Comparison of ENCODE assay signal across 8 mouse cellular contexts in genomic region chr17:66417329-66417728, GRCm38 (mm10). TPM values are rescaled to one million over a fixed set of nuclear protein-coding genes. Genes with fewer than 3 reads are reported as not detected.
A peak's percentile ranks its signal among the peaks of the same experiment; 100 is the strongest.
DNase-seq lines count a peak whose midpoint lies in the region; ATAC-seq and TF ChIP-seq lines count a peak whose summit lies in the region.

No protein-coding gene starts in this region.

- peak overlapping the region; percentile 53 for H3K4me2 ChIP-seq in forebrain, embryonic 12.5 days
- H3K4me2 ChIP-seq in intestine, embryonic 16.5 days (ENCODE audit: low read depth, low read length): peak overlapping the region; percentile 40
- H3K4me2 ChIP-seq in neural tube, embryonic 14.5 days (ENCODE audit: low read depth, low read length): peak overlapping the region; percentile 37

- no peak for DNase-seq in layer of hippocampus, adult 2 months (ENCODE audit: low spot score in 2 of 2)
- no peak for DNase-seq in layer of hippocampus, adult 8-10 months (ENCODE audit: low spot score in 2 of 2)
- no peak for DNase-seq in spleen, postnatal 14 days (ENCODE audit: low spot score in 2 of 2)
- no peak for DNase-seq in thymus, postnatal 14 days

- H3K27ac ChIP-seq in layer of hippocampus, adult 2 months: peak overlapping the region; percentile 29
- H3K27ac ChIP-seq in forebrain, embryonic 12.5 days: peak overlapping the region; percentile 80
- no peak overlapping the region for H3K27ac ChIP-seq in intestine, embryonic 16.5 days (ENCODE audit: low read length)
- H3K27ac ChIP-seq in neural tube, embryonic 14.5 days (ENCODE audit: low read depth, low read length): peak overlapping the region; percentile 80

- ATAC-seq in forebrain, embryonic 12.5 days (ENCODE audit: low FRiP score): peak; percentile 74; the same call in 1 of the 2 replicates
- ATAC-seq in intestine, embryonic 16.5 days: no peak
- ATAC-seq in neural tube, embryonic 14.5 days (ENCODE audit: low read depth): peak; percentile 59
- ATAC-seq in megakaryocyte progenitor cell, adult 5-6 weeks (replicated peaks; ENCODE audit: poor library complexity): no peak

- no peak overlapping the region; the same call in 1 of the 2 replicates for H3K9ac ChIP-seq in forebrain, embryonic 12.5 days
- no peak overlapping the region for H3K9ac ChIP-seq in intestine, embryonic 16.5 days (ENCODE audit: low read depth, low read length)
- H3K9ac ChIP-seq in neural tube, embryonic 14.5 days (replicated peaks; ENCODE audit: low read depth, low read length): peak overlapping the region; percentile 2; the same call in 1 of the 2 replicates

- no peaks in the 10 kb centered on the region for H3K36me3 ChIP-seq in forebrain, embryonic 12.5 days (replicated peaks)
- no peaks in the 10 kb centered on the region for H3K36me3 ChIP-seq in intestine, embryonic 16.5 days (ENCODE audit: control insufficient read depth, insufficient read depth, low read length)
- no peaks in the 10 kb centered on the region for H3K36me3 ChIP-seq in neural tube, embryonic 14.5 days (ENCODE audit: control insufficient read depth, insufficient read depth, low read length)

- H3K27me3 ChIP-seq in forebrain, embryonic 12.5 days: peaks cover 28% of the 10 kb centered on the region
- H3K27me3 ChIP-seq in intestine, embryonic 16.5 days (replicated peaks; ENCODE audit: control insufficient read depth, insufficient read depth, low read length): no peaks in the 10 kb centered on the region
- no peaks in the 10 kb centered on the region for H3K27me3 ChIP-seq in neural tube, embryonic 14.5 days (ENCODE audit: control insufficient read depth, insufficient read depth, low read length)

- peaks cover 46% of the 10 kb centered on the region for H3K4me1 ChIP-seq in forebrain, embryonic 12.5 days
- H3K4me1 ChIP-seq in intestine, embryonic 16.5 days (ENCODE audit: control insufficient read depth, insufficient read depth, low read length): peaks cover 11% of the 10 kb centered on the region
- H3K4me1 ChIP-seq in neural tube, embryonic 14.5 days (ENCODE audit: control insufficient read depth, insufficient read depth, low read length): peaks cover 35% of the 10 kb centered on the region

- no peaks in the 10 kb centered on the region for H3K9me3 ChIP-seq in forebrain, embryonic 12.5 days
- H3K9me3 ChIP-seq in intestine, embryonic 16.5 days (ENCODE audit: control insufficient read depth, low read length): no peaks in the 10 kb centered on the region
- H3K9me3 ChIP-seq in neural tube, embryonic 14.5 days (ENCODE audit: control insufficient read depth, low read length): no peaks in the 10 kb centered on the region

- WGBS in forebrain, embryonic 12.5 days: 14% methylated on average over 5 of the region's 5 CpGs
- 29% methylated on average over 5 of the region's 5 CpGs for WGBS in intestine, embryonic 16.5 days
- WGBS in neural tube, embryonic 14.5 days: 4% methylated on average over 5 of the region's 5 CpGs

- peak overlapping the region; percentile 49 for H3K4me3 ChIP-seq in layer of hippocampus, adult 2 months
- H3K4me3 ChIP-seq in forebrain, embryonic 12.5 days (replicated peaks): peak overlapping the region; percentile 17; the same call in 1 of the 2 replicates
- H3K4me3 ChIP-seq in intestine, embryonic 16.5 days (ENCODE audit: low read length): peak overlapping the region; percentile 31; the same call in 1 of the 2 replicates
- no peak overlapping the region; the same call in 1 of the 2 replicates for H3K4me3 ChIP-seq in neural tube, embryonic 14.5 days (ENCODE audit: low read depth, low read length)

- no peak for TF ChIP-seq CTCF in layer of hippocampus, adult 2 months (conservative IDR thresholded peaks at IDR 0.05)

RNA-seq across cellular contexts. Expression of gene Mtcl1, which starts 32.2 kb away (rescaled TPM):
- total RNA-seq in layer of hippocampus, adult 2 months (2021): 10 to 100 TPM; 31.7 to 44.8 TPM
- total RNA-seq in layer of hippocampus, adult 8-10 months (2022): 10 to 100 TPM; 40.5 to 54.3 (median 44.3) TPM
- 43.0 and 49.3 TPM in 2 replicates for polyA plus RNA-seq in forebrain, embryonic 12.5 days (2016; fragmentation: Nextera tagmentation; extraction: Ambion mirVana)
- polyA plus RNA-seq in intestine, embryonic 16.5 days (2015; fragmentation: Nextera tagmentation; extraction: Ambion mirVana): 4.0 and 4.1 TPM in 2 replicates
- 33.4 and 33.8 TPM in 2 replicates for polyA plus RNA-seq in neural tube, embryonic 14.5 days (2014; fragmentation: Nextera tagmentation; extraction: Ambion mirVana)
- total RNA-seq in megakaryocyte progenitor cell, adult 5-6 weeks (2015): not detected in 2 replicates
- 0.14 TPM in 1 of 2 replicates, not detected in the other for total RNA-seq in megakaryocyte progenitor cell, adult 5-6 weeks (2017)

Comparison
In these comparisons a context has a peak if more than half of its experiments do, and no peak if none do; other contexts are left out.
1. ATAC-seq: peak in forebrain, embryonic 12.5 days (single experiment) and neural tube, embryonic 14.5 days (single experiment); none in intestine, embryonic 16.5 days (single experiment) and megakaryocyte progenitor cell, adult 5-6 weeks (single experiment).
2. RNA of gene Mtcl1, which starts 32.2 kb away (total RNA-seq): 40.5 to 54.3 TPM in layer of hippocampus, adult 8-10 months and 31.7 to 44.8 TPM in layer of hippocampus, adult 2 months; 0.14 TPM in megakaryocyte progenitor cell, adult 5-6 weeks; every median in the first group is over 10 times any median in the second.
3. Peak in every context shown above with its lines, with median percentiles within 50 percentile points of each other: H3K4me2 ChIP-seq.